Mouse (Mus musculus) lung, postnatal 0 days (tissue): ENCODE data around the gene Fbrsl1.

Source experiments
- CTCF ChIP-seq: IDR thresholded peaks from 2 replicates; pipeline ENCODE4 v1.5.1; 2016; ENCODE audit warnings: antibody characterized with exemption, mild to moderate bottlenecking
- EP300 ChIP-seq: IDR thresholded peaks from 2 replicates; pipeline ENCODE4 v1.6.1; 2016; ENCODE audit warnings: antibody characterized with exemption, mild to moderate bottlenecking, control low read depth

DNA sequence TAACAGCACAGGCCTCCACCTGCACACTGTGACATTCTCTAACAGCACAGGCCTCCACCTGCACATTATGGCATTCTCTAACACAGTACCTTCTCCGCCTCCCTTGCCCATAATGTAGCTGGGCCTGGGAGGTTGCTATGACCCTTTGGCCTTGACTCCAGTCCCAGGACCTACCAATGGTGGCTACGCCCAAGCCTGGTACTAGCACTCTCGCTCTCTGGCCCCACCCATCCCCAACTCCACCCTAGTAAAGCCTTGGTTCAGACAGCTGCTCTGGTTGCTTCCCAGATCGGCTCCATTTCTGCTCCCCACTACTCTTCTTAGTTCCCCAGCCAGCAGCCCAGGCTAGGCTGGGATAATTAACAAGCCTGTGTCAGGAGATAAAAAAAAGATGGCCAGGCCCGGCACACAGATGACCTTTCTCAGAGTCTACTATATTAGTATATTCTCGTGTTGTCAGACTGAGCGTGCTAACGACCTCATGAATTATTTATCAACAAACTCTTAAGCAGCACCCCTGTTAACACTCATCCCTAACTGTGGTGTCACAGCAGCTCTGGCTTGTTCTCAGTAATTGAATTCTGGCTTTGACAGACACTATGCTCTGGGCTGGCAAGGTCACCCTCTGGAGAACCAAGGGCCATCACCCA is 42.1 kb downstream of the Fbrsl1 start:
- TF ChIP-seq CTCF (no peak), EP300 (no peak)
